ENCODE assay signal across 8 mouse cellular contexts in genomic region chr11:116167232-116167631, GRCm38 (mm10). TPM values are rescaled to one million over a fixed set of nuclear protein-coding genes. Genes with fewer than 3 reads are reported as not detected.
DNase-seq lines count a peak whose midpoint lies in the region; ATAC-seq and TF ChIP-seq lines count a peak whose summit lies in the region.

No protein-coding gene starts in this region.

- peak overlapping the region; percentile 95 for H3K4me3 ChIP-seq in testis, adult 2 months (ENCODE audit: control insufficient read depth, low read depth, low read length)
- peak overlapping the region; percentile 64 for H3K4me3 ChIP-seq in embryonic facial prominence, embryonic 12.5 days
- H3K4me3 ChIP-seq in intestine, embryonic 15.5 days (replicated peaks) = peak overlapping the region; percentile 73
- peak overlapping the region; percentile 67 for H3K4me3 ChIP-seq in neural tube, embryonic 14.5 days (ENCODE audit: low read depth, low read length)

- H3K27ac ChIP-seq in testis, adult 2 months (ENCODE audit: control insufficient read depth, insufficient read depth, low read depth, low read length) = peak overlapping the region; percentile 94; the same call in 1 of the 2 replicates
- H3K27ac ChIP-seq in embryonic facial prominence, embryonic 12.5 days = peak overlapping the region; percentile 84
- H3K27ac ChIP-seq in intestine, embryonic 15.5 days = peak overlapping the region; percentile 93
- H3K27ac ChIP-seq in neural tube, embryonic 14.5 days (ENCODE audit: low read depth, low read length) = peak overlapping the region; percentile 88

- no peaks in the 10 kb centered on the region for H3K27me3 ChIP-seq in testis, adult 2 months (ENCODE audit: control insufficient read depth, insufficient read depth, low read length)
- H3K27me3 ChIP-seq in embryonic facial prominence, embryonic 12.5 days = no peaks in the 10 kb centered on the region
- no peaks in the 10 kb centered on the region for H3K27me3 ChIP-seq in intestine, embryonic 15.5 days (replicated peaks)
- H3K27me3 ChIP-seq in neural tube, embryonic 14.5 days (ENCODE audit: control insufficient read depth, insufficient read depth, low read length) = no peaks in the 10 kb centered on the region

- no peaks in the 10 kb centered on the region; the same call in 1 of the 2 replicates for H3K36me3 ChIP-seq in testis, adult 2 months (ENCODE audit: control insufficient read depth, insufficient read depth, low read length)
- H3K36me3 ChIP-seq in embryonic facial prominence, embryonic 12.5 days = peaks cover 25% of the 10 kb centered on the region
- H3K36me3 ChIP-seq in intestine, embryonic 15.5 days = peaks cover 5% of the 10 kb centered on the region
- peaks cover 13% of the 10 kb centered on the region; the same call in 1 of the 2 replicates for H3K36me3 ChIP-seq in neural tube, embryonic 14.5 days (ENCODE audit: control insufficient read depth, insufficient read depth, low read length)

- WGBS in embryonic facial prominence, embryonic 12.5 days = 10% methylated on average over 6 of the region's 6 CpGs
- 4% methylated on average over 6 of the region's 6 CpGs for WGBS in intestine, embryonic 15.5 days
- WGBS in neural tube, embryonic 14.5 days = 7% methylated on average over 6 of the region's 6 CpGs

- no peak for TF ChIP-seq POLR2A in testis, adult 2 months (IDR thresholded peaks at IDR 0.05; ENCODE audit: control insufficient read depth, low read depth, low read length)

- TF ChIP-seq CTCF in testis, adult 2 months (IDR thresholded peaks at IDR 0.05; ENCODE audit: control insufficient read depth, insufficient read depth, insufficient replicate concordance, low read depth, low read length) = no peak

- no peak for DNase-seq in testis, postnatal 14 days (ENCODE audit: low spot score)
- no peak for DNase-seq in MN1 (ENCODE audit: low spot score)
- no peak for DNase-seq in layer of hippocampus, postnatal 14 days (ENCODE audit: low spot score in 2 of 2)
- DNase-seq in gastrocnemius, postnatal 25 days = no peak

- no peak for ATAC-seq in embryonic facial prominence, embryonic 12.5 days (ENCODE audit: insufficient number of reproducible peaks, insufficient read depth, low FRiP score, low TSS enrichment)
- 0 out of 2 replicates have a peak, but pooled peaks have one; percentile 1 for ATAC-seq in intestine, embryonic 15.5 days
- no peak for ATAC-seq in neural tube, embryonic 14.5 days (ENCODE audit: low read depth)

- peak overlapping the region; percentile 75 for H3K4me2 ChIP-seq in embryonic facial prominence, embryonic 12.5 days (replicated peaks)
- H3K4me2 ChIP-seq in intestine, embryonic 15.5 days (replicated peaks) = peak overlapping the region; percentile 73
- H3K4me2 ChIP-seq in neural tube, embryonic 14.5 days (ENCODE audit: low read depth, low read length) = peak overlapping the region; percentile 87

- H3K9me3 ChIP-seq in embryonic facial prominence, embryonic 12.5 days = no peaks in the 10 kb centered on the region
- H3K9me3 ChIP-seq in intestine, embryonic 15.5 days = no peaks in the 10 kb centered on the region
- no peaks in the 10 kb centered on the region for H3K9me3 ChIP-seq in neural tube, embryonic 14.5 days (ENCODE audit: control insufficient read depth, low read length)

- H3K4me1 ChIP-seq in testis, adult 2 months (ENCODE audit: control insufficient read depth, insufficient read depth, low read length) = no peaks in the 10 kb centered on the region; the same call in none of the 2 replicates
- peaks cover 8% of the 10 kb centered on the region for H3K4me1 ChIP-seq in embryonic facial prominence, embryonic 12.5 days
- peaks cover 4% of the 10 kb centered on the region for H3K4me1 ChIP-seq in intestine, embryonic 15.5 days (replicated peaks)
- peaks cover 23% of the 10 kb centered on the region for H3K4me1 ChIP-seq in neural tube, embryonic 14.5 days (ENCODE audit: control insufficient read depth, insufficient read depth, low read length)

- peak overlapping the region; percentile 73 for H3K9ac ChIP-seq in embryonic facial prominence, embryonic 12.5 days
- peak overlapping the region; percentile 71 for H3K9ac ChIP-seq in intestine, embryonic 15.5 days
- peak overlapping the region; percentile 91 for H3K9ac ChIP-seq in neural tube, embryonic 14.5 days (replicated peaks; ENCODE audit: low read depth, low read length)

RNA-seq across cellular contexts. Expression of gene Fbf1, which starts 0.7 kb away (rescaled TPM):
- 48.2 and 55.9 TPM in 2 replicates for polyA plus RNA-seq in testis, adult 2 months (2012; rRNA removed)
- 61.2 and 61.3 TPM in 2 replicates for polyA plus RNA-seq in embryonic facial prominence, embryonic 12.5 days (2016; fragmentation: Nextera tagmentation; extraction: Ambion mirVana)
- polyA plus RNA-seq in intestine, embryonic 15.5 days (2015; fragmentation: Nextera tagmentation; extraction: Ambion mirVana) = 20.8 and 22.0 TPM in 2 replicates
- polyA plus RNA-seq in neural tube, embryonic 14.5 days (2014; fragmentation: Nextera tagmentation; extraction: Ambion mirVana) = 42.2 and 42.9 TPM in 2 replicates
- total RNA-seq in layer of hippocampus, postnatal 14 days (2021) = 100 to 1,000 TPM in 1 of 2 experiments, 10 to 100 TPM in 1; 87.9 to 102 TPM
- 10 to 100 TPM in 1 of 2 experiments, 1 to 10 TPM in 1; 8.8 to 11.4 TPM for total RNA-seq in gastrocnemius, postnatal 25 days (2021)

RNA-seq across cellular contexts. Expression of gene Mrpl38, which starts 28.6 kb away (rescaled TPM):
- 51.3 and 54.5 TPM in 2 replicates for polyA plus RNA-seq in testis, adult 2 months (2012; rRNA removed)
- polyA plus RNA-seq in embryonic facial prominence, embryonic 12.5 days (2016; fragmentation: Nextera tagmentation; extraction: Ambion mirVana) = 83.7 and 89.2 TPM in 2 replicates
- polyA plus RNA-seq in intestine, embryonic 15.5 days (2015; fragmentation: Nextera tagmentation; extraction: Ambion mirVana) = 107 and 109 TPM in 2 replicates
- polyA plus RNA-seq in neural tube, embryonic 14.5 days (2014; fragmentation: Nextera tagmentation; extraction: Ambion mirVana) = 81.5 and 91.0 TPM in 2 replicates
- total RNA-seq in layer of hippocampus, postnatal 14 days (2021) = 10 to 100 TPM; 55.3 to 63.7 TPM
- 10 to 100 TPM; 48.7 to 50.8 TPM for total RNA-seq in gastrocnemius, postnatal 25 days (2021)

RNA-seq across cellular contexts. Expression of gene Ten1, which starts 31.4 kb away (rescaled TPM):
- polyA plus RNA-seq in testis, adult 2 months (2012; rRNA removed) = 17.0 and 17.8 TPM in 2 replicates
- 66.5 and 71.9 TPM in 2 replicates for polyA plus RNA-seq in embryonic facial prominence, embryonic 12.5 days (2016; fragmentation: Nextera tagmentation; extraction: Ambion mirVana)
- polyA plus RNA-seq in intestine, embryonic 15.5 days (2015; fragmentation: Nextera tagmentation; extraction: Ambion mirVana) = 98.0 and 100 TPM in 2 replicates
- 82.0 and 96.1 TPM in 2 replicates for polyA plus RNA-seq in neural tube, embryonic 14.5 days (2014; fragmentation: Nextera tagmentation; extraction: Ambion mirVana)
- total RNA-seq in layer of hippocampus, postnatal 14 days (2021) = 10 to 100 TPM; 42.9 to 53.7 TPM
- total RNA-seq in gastrocnemius, postnatal 25 days (2021) = 10 to 100 TPM; 19.9 to 22.5 TPM

RNA-seq across cellular contexts. Expression of gene Acox1, which starts 31.6 kb away (rescaled TPM):
- polyA plus RNA-seq in testis, adult 2 months (2012; rRNA removed) = 19.0 and 19.3 TPM in 2 replicates
- polyA plus RNA-seq in embryonic facial prominence, embryonic 12.5 days (2016; fragmentation: Nextera tagmentation; extraction: Ambion mirVana) = 25.8 and 26.4 TPM in 2 replicates
- 56.9 and 59.4 TPM in 2 replicates for polyA plus RNA-seq in intestine, embryonic 15.5 days (2015; fragmentation: Nextera tagmentation; extraction: Ambion mirVana)
- polyA plus RNA-seq in neural tube, embryonic 14.5 days (2014; fragmentation: Nextera tagmentation; extraction: Ambion mirVana) = 65.6 and 78.5 TPM in 2 replicates
- total RNA-seq in layer of hippocampus, postnatal 14 days (2021) = 100 to 1,000 TPM; 123 to 125 TPM
- total RNA-seq in gastrocnemius, postnatal 25 days (2021) = 10 to 100 TPM; 56.1 to 73.6 TPM

RNA-seq across cellular contexts. Expression of gene Trim65, which starts 36.3 kb away (rescaled TPM):
- polyA plus RNA-seq in testis, adult 2 months (2012; rRNA removed) = 0.57 and 0.63 TPM in 2 replicates
- polyA plus RNA-seq in embryonic facial prominence, embryonic 12.5 days (2016; fragmentation: Nextera tagmentation; extraction: Ambion mirVana) = 2.3 and 2.6 TPM in 2 replicates
- 6.4 and 7.1 TPM in 2 replicates for polyA plus RNA-seq in intestine, embryonic 15.5 days (2015; fragmentation: Nextera tagmentation; extraction: Ambion mirVana)
- polyA plus RNA-seq in neural tube, embryonic 14.5 days (2014; fragmentation: Nextera tagmentation; extraction: Ambion mirVana) = 3.1 TPM in 2 replicates
- 1 to 10 TPM; 6.0 to 6.6 TPM for total RNA-seq in layer of hippocampus, postnatal 14 days (2021)
- 1 to 10 TPM; 5.1 to 5.4 TPM for total RNA-seq in gastrocnemius, postnatal 25 days (2021)
